Mouse (Mus musculus): ENCODE data around the gene Gna14. TPM values are rescaled to one million over a fixed set of nuclear protein-coding genes. Genes with fewer than 3 reads are reported as not detected.
A peak's percentile ranks its signal among the peaks of the same experiment; 100 is the strongest.

The Gna14 gene
- polyA plus RNA-seq, 1 experiment from 2014 or later, result 18.9 TPM

DNA sequence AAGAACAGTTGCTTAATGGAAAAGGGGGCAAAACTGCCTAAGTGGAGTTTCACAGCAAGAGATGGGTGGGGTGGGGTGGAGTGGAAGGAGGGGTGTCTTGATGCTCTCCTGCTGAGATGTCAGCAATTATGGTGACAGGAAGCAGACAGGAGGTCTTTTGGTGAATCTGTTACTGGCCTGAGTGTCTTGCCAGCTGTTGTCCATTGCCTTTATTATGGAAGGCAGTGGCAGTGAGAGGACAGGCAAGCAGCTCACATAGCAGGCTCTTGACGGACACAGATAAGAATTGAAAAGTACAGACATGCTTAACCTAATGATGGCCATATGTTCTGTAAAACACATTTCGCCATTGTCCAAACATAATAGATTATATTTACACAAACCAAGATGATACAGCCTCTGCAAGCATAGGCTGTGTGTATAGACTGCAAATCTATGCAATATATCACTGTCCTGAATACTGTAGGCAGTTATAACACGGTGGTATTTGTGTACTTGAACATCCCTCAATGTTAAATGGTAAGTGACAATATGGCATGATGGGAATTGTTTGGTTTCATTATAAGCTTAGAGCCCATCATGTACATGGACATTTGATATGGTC is 92.8 kb downstream of the Gna14 start:
- no peak overlapping the region for H3K4me3 ChIP-seq (replicated peaks)
- peaks cover 4% of the 10 kb centered on the region for H3K4me1 ChIP-seq (replicated peaks)
- H3K36me3 ChIP-seq, result no peaks in the 10 kb centered on the region
- H3K4me2 ChIP-seq (replicated peaks), result no peak overlapping the region
- no peak overlapping the region for H3K27ac ChIP-seq
- H3K27me3 ChIP-seq (replicated peaks), result no peaks in the 10 kb centered on the region
- 43% methylated on average over 3 of the region's 3 CpGs for WGBS
- no peaks in the 10 kb centered on the region for H3K9me3 ChIP-seq
- no peak overlapping the region for H3K9ac ChIP-seq
- ATAC-seq, result peak; percentile 70

DNA sequence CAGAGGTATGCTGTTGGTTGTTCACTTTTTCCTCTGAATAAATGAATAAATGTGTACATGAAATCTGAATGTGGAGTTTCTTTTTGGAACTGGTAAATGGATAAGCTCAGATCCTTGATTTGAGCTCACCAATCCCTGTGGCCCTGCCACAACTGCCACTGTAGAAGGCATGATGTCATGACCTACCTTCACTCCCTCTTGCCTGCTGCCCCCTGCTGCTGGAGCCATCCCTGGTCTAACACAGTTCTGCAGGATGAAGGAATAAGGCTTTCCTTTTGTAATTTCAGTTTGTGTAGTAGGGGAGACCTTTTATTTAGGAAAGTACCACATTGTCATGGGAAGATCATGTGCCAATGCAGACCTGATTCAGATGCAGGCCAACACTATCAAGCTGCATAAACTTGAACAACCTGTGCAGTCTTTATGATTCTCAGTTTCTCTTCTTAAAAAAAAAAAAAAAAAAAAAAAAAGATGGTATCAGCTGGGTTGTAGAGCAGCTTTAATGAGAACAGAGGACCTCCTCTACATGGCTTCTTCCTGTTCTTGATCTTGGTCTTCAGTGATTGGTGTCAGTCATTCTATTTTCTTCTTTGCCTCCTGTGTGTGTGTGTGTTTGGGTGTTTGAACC is 93.8 kb downstream of the Gna14 start:
- H3K4me2 ChIP-seq (replicated peaks), result no peak overlapping the region
- H3K4me1 ChIP-seq (replicated peaks), result peaks cover 4% of the 10 kb centered on the region
- H3K4me3 ChIP-seq (replicated peaks), result no peak overlapping the region
- H3K9me3 ChIP-seq, result no peaks in the 10 kb centered on the region
- H3K27ac ChIP-seq, result no peak overlapping the region
- no peaks in the 10 kb centered on the region for H3K27me3 ChIP-seq (replicated peaks)
- no peak overlapping the region for H3K9ac ChIP-seq
- no peak for ATAC-seq
- no peaks in the 10 kb centered on the region for H3K36me3 ChIP-seq

DNA sequence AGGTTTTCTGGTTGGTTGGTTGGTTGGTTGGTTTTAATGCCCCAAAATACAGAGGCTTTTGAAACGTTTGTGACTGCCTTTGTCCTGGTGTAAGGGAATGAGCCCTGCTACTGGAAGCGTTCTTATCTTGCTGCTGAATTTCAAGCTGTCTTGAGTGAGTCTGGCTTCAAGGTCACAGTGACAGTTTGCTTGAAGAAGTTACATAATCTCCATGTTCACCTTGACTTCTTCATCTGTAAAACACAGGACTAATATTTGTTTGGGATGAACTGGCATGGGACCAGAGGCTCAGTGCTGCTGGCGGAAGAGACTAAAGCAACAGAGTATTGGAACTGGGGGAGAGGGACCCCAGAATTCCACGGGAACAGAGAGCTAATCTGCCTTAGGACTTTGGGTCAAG is 94.4 kb downstream of the Gna14 start:
- Histone ChIP-seq H3K9me3 (no peaks in the 10 kb centered on the region), H3K4me1 (replicated peaks) (peaks cover 4% of the 10 kb centered on the region), H3K9ac (no peak overlapping the region), H3K27ac (no peak overlapping the region), H3K36me3 (no peaks in the 10 kb centered on the region), H3K27me3 (replicated peaks) (no peaks in the 10 kb centered on the region), H3K4me2 (replicated peaks) (no peak overlapping the region), H3K4me3 (replicated peaks) (no peak overlapping the region)
- 69% methylated on average over 4 of the region's 4 CpGs for WGBS
- no peak for ATAC-seq

DNA sequence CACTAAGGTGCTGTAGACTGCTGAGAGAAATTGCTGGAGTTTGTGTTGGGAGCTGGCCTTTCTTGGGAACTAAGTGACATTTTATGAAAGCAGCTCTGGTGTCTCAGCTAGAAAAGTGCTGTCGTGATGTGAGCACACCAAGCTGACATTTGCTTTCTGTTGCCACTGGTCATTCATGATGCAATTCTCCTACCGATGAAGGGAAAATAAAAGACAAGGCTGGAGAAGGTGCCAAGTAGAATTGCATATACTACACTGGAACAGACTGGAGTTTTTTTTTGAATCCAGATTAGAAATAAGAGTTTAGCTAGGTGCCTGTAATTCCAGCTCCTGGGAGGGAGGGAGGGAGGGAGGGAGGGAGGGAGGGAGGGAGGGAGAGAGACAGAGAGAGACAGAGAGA is 98.7 kb downstream of the Gna14 start:
- Histone ChIP-seq H3K27ac (no peak overlapping the region), H3K4me2 (replicated peaks) (no peak overlapping the region), H3K9ac (no peak overlapping the region), H3K4me1 (replicated peaks) (no peaks in the 10 kb centered on the region; the same call in 1 of the 2 replicates), H3K4me3 (replicated peaks) (no peak overlapping the region), H3K27me3 (replicated peaks) (no peaks in the 10 kb centered on the region), H3K9me3 (no peaks in the 10 kb centered on the region), H3K36me3 (no peaks in the 10 kb centered on the region)
- WGBS, result 81% methylated on average over 2 of the region's 2 CpGs
- ATAC-seq, result no peak

DNA sequence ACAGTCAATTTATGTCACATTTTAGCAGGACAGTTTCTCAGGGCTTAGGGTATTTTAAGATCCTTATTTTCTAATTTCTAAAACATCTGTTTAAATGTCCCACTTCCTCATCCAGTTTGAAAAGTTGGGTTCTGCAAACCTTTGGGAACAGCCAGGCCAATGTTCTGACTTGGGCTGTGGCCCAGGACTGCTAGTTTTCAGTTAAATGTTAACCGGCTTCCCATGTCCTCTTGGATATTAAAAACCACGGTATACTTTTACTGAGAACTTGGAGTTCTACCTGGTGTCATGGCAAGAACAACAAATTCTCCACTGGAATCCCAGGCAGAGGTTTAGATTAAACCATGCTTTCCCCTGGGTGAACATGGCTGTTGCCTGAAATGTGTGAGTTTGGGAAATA is 102.9 kb downstream of the Gna14 start:
- Histone ChIP-seq H3K4me1 (replicated peaks) (no peaks in the 10 kb centered on the region), H3K4me3 (replicated peaks) (no peak overlapping the region), H3K4me2 (replicated peaks) (no peak overlapping the region), H3K36me3 (no peaks in the 10 kb centered on the region), H3K9ac (no peak overlapping the region), H3K27ac (no peak overlapping the region), H3K9me3 (no peaks in the 10 kb centered on the region), H3K27me3 (replicated peaks) (no peaks in the 10 kb centered on the region)
- 89% methylated on average over 2 of the region's 2 CpGs for WGBS
- ATAC-seq, result no peak

DNA sequence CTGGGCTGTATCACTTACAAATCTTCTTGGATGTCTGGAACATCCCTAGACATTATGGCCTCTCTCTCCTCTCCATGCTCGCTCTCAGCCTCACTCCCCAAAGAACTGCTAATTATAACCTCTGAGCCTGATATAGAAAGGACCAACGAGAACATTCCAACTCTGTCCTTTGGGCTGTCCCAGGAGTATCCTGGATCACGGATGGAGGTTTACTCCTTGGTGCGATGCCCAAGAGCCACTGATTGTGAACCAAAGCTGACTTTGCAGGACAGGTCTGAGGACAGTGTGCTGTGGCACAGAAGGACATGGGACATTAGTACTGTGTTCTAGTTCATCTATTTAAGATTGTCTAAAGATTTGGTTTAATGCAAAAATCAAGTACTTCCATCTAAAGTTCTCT is 108.1 kb downstream of the Gna14 start:
- no peaks in the 10 kb centered on the region for H3K27me3 ChIP-seq (replicated peaks)
- H3K27ac ChIP-seq, result no peak overlapping the region
- H3K36me3 ChIP-seq, result no peaks in the 10 kb centered on the region
- no peaks in the 10 kb centered on the region for H3K9me3 ChIP-seq
- no peak overlapping the region for H3K4me3 ChIP-seq (replicated peaks)
- 78% methylated on average over 4 of the region's 4 CpGs for WGBS
- ATAC-seq, result no peak
- H3K4me2 ChIP-seq (replicated peaks), result no peak overlapping the region
- H3K4me1 ChIP-seq (replicated peaks), result no peaks in the 10 kb centered on the region
- H3K9ac ChIP-seq, result no peak overlapping the region

DNA sequence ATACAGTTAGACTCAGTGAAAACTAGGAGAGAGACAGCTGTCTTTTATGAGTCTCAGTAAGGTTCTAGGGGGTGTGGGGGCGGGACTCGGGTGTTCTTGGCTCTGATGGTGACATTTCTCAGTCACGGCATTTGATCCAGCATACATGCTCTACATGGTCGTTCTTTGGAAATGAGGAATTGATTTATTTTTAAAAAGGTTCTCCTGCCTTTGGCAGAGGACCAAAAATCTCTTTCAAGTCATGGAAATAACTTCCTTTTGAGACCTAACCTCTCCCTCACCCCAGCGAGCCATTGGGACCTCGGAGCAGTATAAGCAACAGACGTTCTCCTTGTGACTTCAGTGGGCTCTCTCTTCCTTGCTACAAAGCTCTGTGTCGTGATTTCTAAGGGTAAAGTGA is 121.4 kb downstream of the Gna14 start:
- H3K4me2 ChIP-seq (replicated peaks), result no peak overlapping the region
- no peaks in the 10 kb centered on the region for H3K9me3 ChIP-seq
- no peak for ATAC-seq
- no peak overlapping the region for H3K9ac ChIP-seq
- peaks cover 2% of the 10 kb centered on the region; the same call in 1 of the 2 replicates for H3K4me1 ChIP-seq (replicated peaks)
- WGBS, result 46% methylated on average over 8 of the region's 8 CpGs
- H3K27ac ChIP-seq, result no peak overlapping the region
- H3K36me3 ChIP-seq, result no peaks in the 10 kb centered on the region
- no peaks in the 10 kb centered on the region for H3K27me3 ChIP-seq (replicated peaks)
- no peak overlapping the region for H3K4me3 ChIP-seq (replicated peaks)

DNA sequence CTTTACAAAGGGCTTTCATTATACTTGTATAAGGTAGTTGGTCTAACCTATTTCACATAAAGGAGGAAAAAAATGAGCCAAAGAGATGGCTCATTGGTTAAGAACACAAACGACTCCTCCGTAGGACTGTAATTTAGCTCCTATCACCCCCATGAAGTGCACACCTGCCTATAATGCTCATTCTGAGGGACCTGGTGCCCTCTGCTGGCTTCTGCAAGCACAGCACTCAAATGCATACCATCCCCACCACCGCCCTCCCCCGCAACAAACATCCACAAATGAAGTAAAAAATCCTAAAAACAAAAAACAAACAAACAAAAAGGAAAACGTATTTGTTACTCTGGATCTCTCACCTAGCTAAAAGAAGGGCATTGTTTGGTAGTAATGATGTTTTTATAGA is 122.4 kb downstream of the Gna14 start:
- no peak overlapping the region for H3K4me2 ChIP-seq (replicated peaks)
- no peak overlapping the region for H3K9ac ChIP-seq
- no peaks in the 10 kb centered on the region for H3K36me3 ChIP-seq
- H3K4me1 ChIP-seq (replicated peaks), result peaks cover 2% of the 10 kb centered on the region; the same call in 1 of the 2 replicates
- 0 out of 2 replicates have a peak overlapping the region, but pooled peaks have one; percentile 51 for H3K27ac ChIP-seq
- H3K9me3 ChIP-seq, result no peaks in the 10 kb centered on the region
- H3K4me3 ChIP-seq (replicated peaks), result no peak overlapping the region
- H3K27me3 ChIP-seq (replicated peaks), result no peaks in the 10 kb centered on the region
- ATAC-seq, result no peak
- WGBS, result 76% methylated on average over 5 of the region's 5 CpGs

DNA sequence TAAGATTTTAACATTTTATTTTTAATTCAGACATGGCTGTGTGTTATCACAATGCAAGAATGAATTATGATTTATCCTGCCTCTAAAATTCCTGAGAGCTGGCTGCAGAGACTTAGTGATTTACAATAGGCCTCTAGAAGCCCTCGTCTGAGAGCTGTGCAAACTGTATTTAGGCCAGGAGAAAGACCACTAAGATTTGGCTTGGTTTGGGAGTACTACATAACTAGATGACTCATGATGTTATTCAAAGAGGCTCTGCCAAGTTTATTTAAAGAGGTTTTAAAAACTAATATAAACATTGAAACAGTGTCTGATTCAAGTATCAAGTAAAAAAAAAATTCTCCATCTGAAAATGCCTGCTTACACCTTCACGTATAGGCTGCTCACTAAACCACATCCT is 123.0 kb downstream of the Gna14 start:
- H3K4me3 ChIP-seq (replicated peaks), result no peak overlapping the region
- H3K27me3 ChIP-seq (replicated peaks), result no peaks in the 10 kb centered on the region
- H3K9ac ChIP-seq, result no peak overlapping the region
- H3K36me3 ChIP-seq, result no peaks in the 10 kb centered on the region
- ATAC-seq, result peak; percentile 76
- no peak overlapping the region for H3K4me2 ChIP-seq (replicated peaks)
- peak overlapping the region; percentile 42 for H3K27ac ChIP-seq
- 33% methylated on average over 2 of the region's 2 CpGs for WGBS
- H3K4me1 ChIP-seq (replicated peaks), result peaks cover 2% of the 10 kb centered on the region; the same call in 1 of the 2 replicates
- no peaks in the 10 kb centered on the region for H3K9me3 ChIP-seq

DNA sequence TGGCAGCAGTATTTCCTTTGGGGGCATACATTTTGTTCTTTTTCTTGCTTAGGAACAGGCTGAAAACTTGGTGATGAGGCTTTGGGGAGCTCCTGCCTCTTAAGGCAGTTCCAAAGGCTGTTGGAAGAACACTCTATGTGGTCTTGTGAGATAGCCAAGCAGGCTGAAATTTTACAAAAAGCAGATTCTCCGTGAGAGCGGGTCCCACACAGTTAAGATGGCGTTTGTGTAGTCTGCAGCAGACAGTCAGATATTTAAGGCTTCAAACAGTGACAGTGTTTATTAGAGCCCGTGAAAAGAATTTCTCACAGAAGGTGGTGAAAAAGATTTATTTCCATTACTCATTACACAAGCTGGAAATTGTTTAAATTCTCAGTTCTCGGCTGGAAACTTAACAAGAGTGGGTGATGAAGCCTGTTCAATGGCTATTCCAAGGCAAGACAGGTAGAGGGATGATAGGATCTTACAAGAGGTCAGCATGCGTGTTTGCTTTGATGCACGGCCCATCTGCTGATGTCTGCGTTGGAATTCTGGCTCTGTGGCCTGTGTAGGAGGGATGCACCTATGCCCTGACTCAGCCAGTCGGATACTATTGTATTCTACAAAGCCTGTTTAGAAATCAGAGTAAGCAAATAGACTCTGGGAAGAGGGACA is 123.8 kb downstream of the Gna14 start:
- H3K4me3 ChIP-seq (replicated peaks), result no peak overlapping the region
- H3K36me3 ChIP-seq, result no peaks in the 10 kb centered on the region
- peak overlapping the region; percentile 42 for H3K27ac ChIP-seq
- peaks cover 2% of the 10 kb centered on the region; the same call in 1 of the 2 replicates for H3K4me1 ChIP-seq (replicated peaks)
- H3K4me2 ChIP-seq (replicated peaks), result no peak overlapping the region
- H3K9me3 ChIP-seq, result no peaks in the 10 kb centered on the region
- peak; percentile 83 for ATAC-seq
- no peak overlapping the region for H3K9ac ChIP-seq
- WGBS, result 37% methylated on average over 9 of the region's 9 CpGs
- no peaks in the 10 kb centered on the region for H3K27me3 ChIP-seq (replicated peaks)

DNA sequence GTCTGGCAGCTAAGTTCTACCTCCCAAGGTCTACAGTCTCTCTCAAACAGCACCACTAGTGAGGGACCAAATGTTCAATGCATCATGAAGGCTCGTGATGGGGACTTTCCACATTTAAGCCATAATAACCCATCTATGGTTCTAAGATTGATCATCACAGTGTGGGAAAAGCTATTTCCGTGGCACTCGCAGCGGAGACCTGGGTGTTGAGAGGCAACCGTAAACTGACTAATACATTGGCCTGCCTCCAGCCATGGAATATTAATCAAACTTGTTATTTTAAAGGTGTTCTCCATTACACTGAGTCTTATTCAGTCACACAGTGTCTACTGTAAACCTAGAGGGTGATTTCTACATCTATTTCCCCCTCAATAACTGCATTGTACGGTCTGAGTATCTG is 127.1 kb downstream of the Gna14 start:
- Histone ChIP-seq H3K9me3 (no peaks in the 10 kb centered on the region), H3K9ac (no peak overlapping the region), H3K4me2 (replicated peaks) (no peak overlapping the region), H3K27me3 (replicated peaks) (no peaks in the 10 kb centered on the region), H3K4me1 (replicated peaks) (peaks cover 2% of the 10 kb centered on the region; the same call in 1 of the 2 replicates), H3K36me3 (no peaks in the 10 kb centered on the region), H3K4me3 (replicated peaks) (no peak overlapping the region), H3K27ac (no peak overlapping the region)
- no peak for ATAC-seq
- 65% methylated on average over 6 of the region's 6 CpGs for WGBS

DNA sequence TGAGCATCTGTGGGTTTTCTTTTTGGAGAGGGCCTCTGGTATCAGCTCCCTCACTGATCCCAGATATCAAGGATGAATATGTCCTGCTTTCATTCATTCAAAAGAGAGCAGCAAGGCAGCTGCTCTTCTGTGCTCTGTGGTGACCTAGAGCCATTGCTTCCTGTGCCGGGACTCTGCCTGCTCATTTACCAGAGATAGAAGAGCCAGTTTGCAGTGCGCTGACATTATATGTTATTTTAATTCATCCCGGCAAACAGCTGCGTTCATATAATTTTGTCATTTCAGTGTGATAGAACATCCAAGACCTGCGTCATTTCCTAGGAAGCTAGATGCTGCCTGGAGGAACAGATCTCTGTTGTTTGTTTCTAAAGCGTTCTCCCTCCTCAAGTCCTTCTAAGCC is 141.2 kb downstream of the Gna14 start:
- H3K27me3 ChIP-seq (replicated peaks), result no peaks in the 10 kb centered on the region
- no peak overlapping the region for H3K9ac ChIP-seq
- no peaks in the 10 kb centered on the region for H3K36me3 ChIP-seq
- ATAC-seq, result 0 out of 2 replicates have a peak, but pooled peaks have one; percentile 10
- no peak overlapping the region for H3K4me3 ChIP-seq (replicated peaks)
- peaks cover 4% of the 10 kb centered on the region; the same call in 1 of the 2 replicates for H3K4me1 ChIP-seq (replicated peaks)
- H3K27ac ChIP-seq, result no peak overlapping the region; the same call in 1 of the 2 replicates
- no peaks in the 10 kb centered on the region for H3K9me3 ChIP-seq
- no peak overlapping the region for H3K4me2 ChIP-seq (replicated peaks)
- WGBS, result 53% methylated on average over 6 of the region's 6 CpGs
